Mouse (Mus musculus) forebrain, embryonic 16.5 days (tissue): Measurements from ENCODE around the gene Astn2. TPM values are rescaled to one million over a fixed set of nuclear protein-coding genes. Genes with fewer than 3 reads are reported as not detected.

ENCODE experiments used
- ATAC-seq: fragments of 200-750 bp; cut with Nextera tagmentation; 2 replicates; pipeline ENCODE4 v1.8.0; 2017; ENCODE audit warnings: mild to moderate bottlenecking, moderate library complexity
- H3K27ac ChIP-seq: fragments of 300-500 bp; sonication (generic); 2 replicates; pipeline ENCODE4 v1.5.1; 2014; ENCODE audit warnings: low read length, control low read depth
- H3K27me3 ChIP-seq: fragments of 300-500 bp; sonication (generic); replicated peaks from 2 replicates; pipeline ENCODE4 v1.6.1; 2014; ENCODE audit warnings: low read length; ENCODE audit not compliant: control insufficient read depth, insufficient read depth
- H3K36me3 ChIP-seq: fragments of 300-500 bp; sonication (generic); 2 replicates; pipeline ENCODE4 v1.6.1; 2014; ENCODE audit not compliant: control insufficient read depth, insufficient read depth
- H3K4me1 ChIP-seq: fragments of 300-500 bp; sonication (generic); replicated peaks from 2 replicates; pipeline ENCODE4 v1.6.1; 2014; ENCODE audit warnings: low read length; ENCODE audit not compliant: control insufficient read depth, insufficient read depth
- H3K4me2 ChIP-seq: fragments of 300-500 bp; sonication (generic); 2 replicates; pipeline ENCODE4 v1.6.1; 2014; ENCODE audit warnings: mild to moderate bottlenecking, low read length, control low read depth
- H3K4me3 ChIP-seq: fragments of 300-500 bp; sonication (generic); replicated peaks from 2 replicates; pipeline ENCODE4 v1.5.1; 2014; ENCODE audit warnings: mild to moderate bottlenecking, low read length, control low read depth
- H3K9ac ChIP-seq: fragments of 300-500 bp; sonication (generic); replicated peaks from 2 replicates; pipeline ENCODE4 v1.6.1; 2014; ENCODE audit warnings: low read depth, low read length, control low read depth
- H3K9me3 ChIP-seq: fragments of 300-500 bp; sonication (generic); 2 replicates; pipeline ENCODE4 v1.6.1; 2016; ENCODE audit warnings: low read length; ENCODE audit not compliant: control insufficient read depth
- WGBS: fragments of 180-500 bp; shearing (Covaris S2); extraction: QIAGEN DNeasy Blood & Tissue Kit; methylation state at CpG from one replicate; pipeline ENCODE4 v1.1.7; 2014; 5-methylcytosine and 5-hydroxymethylcytosine counted together
- polyA plus RNA-seq: library from polyadenylated mRNA; unstranded; fragments of >200 nt; fragmentation: Nextera tagmentation; extraction: Ambion mirVana; gene quantifications from 2 replicates; pipeline ENCODE4 v1.2.1, GENCODE M21; 2015

The Astn2 gene
- polyA plus RNA-seq, 1 experiment from 2014 or later, result 1.5 TPM

GRCm38 (mm10) chr4:66230735-66231134, 173.7 kb downstream of the Astn2 start:
- no peak overlapping the region for H3K4me3 ChIP-seq
- no peaks in the 10 kb centered on the region for H3K4me1 ChIP-seq
- no peaks in the 10 kb centered on the region for H3K9me3 ChIP-seq
- no peak overlapping the region for H3K27ac ChIP-seq
- H3K27me3 ChIP-seq, result no peaks in the 10 kb centered on the region
- 94% methylated on average over 4 of the region's 4 CpGs for WGBS
- no peak overlapping the region for H3K9ac ChIP-seq
- no peaks in the 10 kb centered on the region for H3K36me3 ChIP-seq
- H3K4me2 ChIP-seq, result no peak overlapping the region
- ATAC-seq, result no peak

GRCm38 (mm10) chr4:66222602-66223317, 181.7 kb downstream of the Astn2 start:
- no peak overlapping the region for H3K4me3 ChIP-seq
- no peak overlapping the region for H3K27ac ChIP-seq
- H3K9me3 ChIP-seq, result no peaks in the 10 kb centered on the region
- no peak overlapping the region for H3K9ac ChIP-seq
- WGBS, result 91% methylated on average over 9 of the region's 9 CpGs
- H3K27me3 ChIP-seq, result no peaks in the 10 kb centered on the region
- no peak for ATAC-seq
- H3K36me3 ChIP-seq, result no peaks in the 10 kb centered on the region
- no peaks in the 10 kb centered on the region for H3K4me1 ChIP-seq
- H3K4me2 ChIP-seq, result no peak overlapping the region

DNA sequence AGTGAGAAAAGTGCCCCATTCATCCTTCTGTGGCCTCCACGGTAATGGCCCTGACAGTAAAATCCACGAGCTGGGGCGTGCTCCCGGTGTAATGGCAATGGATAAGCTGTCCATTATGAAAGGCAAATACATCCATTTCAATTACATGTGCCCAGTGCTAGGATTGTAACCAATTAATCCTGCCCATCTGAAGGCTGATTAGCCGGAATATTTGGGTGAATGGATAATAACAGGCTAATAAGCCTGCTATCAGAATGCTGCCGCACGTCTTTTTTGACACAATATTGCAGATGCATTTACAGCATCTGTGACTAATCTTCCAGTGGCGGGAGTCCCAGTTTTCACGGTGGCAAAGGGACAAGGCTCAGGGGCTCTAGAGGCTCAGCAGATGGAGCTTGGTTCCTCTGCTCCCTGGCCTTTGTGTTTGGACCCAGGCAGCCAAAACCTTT, 189.2 kb downstream of the Astn2 start:
- Histone ChIP-seq H3K4me3 (no peak overlapping the region), H3K9ac (peak overlapping the region; percentile 15; the same call in 1 of the 2 replicates), H3K9me3 (no peaks in the 10 kb centered on the region), H3K4me2 (no peak overlapping the region), H3K36me3 (no peaks in the 10 kb centered on the region), H3K27ac (no peak overlapping the region), H3K4me1 (peaks cover 7% of the 10 kb centered on the region), H3K27me3 (no peaks in the 10 kb centered on the region)
- ATAC-seq, result peak; percentile 90
- 12% methylated on average over 9 of the region's 9 CpGs for WGBS

- ATAC-seq, result no peak
These were observed 214.8 kb downstream of the Astn2 start for GRCm38 (mm10) chr4:66189636-66190035.

DNA sequence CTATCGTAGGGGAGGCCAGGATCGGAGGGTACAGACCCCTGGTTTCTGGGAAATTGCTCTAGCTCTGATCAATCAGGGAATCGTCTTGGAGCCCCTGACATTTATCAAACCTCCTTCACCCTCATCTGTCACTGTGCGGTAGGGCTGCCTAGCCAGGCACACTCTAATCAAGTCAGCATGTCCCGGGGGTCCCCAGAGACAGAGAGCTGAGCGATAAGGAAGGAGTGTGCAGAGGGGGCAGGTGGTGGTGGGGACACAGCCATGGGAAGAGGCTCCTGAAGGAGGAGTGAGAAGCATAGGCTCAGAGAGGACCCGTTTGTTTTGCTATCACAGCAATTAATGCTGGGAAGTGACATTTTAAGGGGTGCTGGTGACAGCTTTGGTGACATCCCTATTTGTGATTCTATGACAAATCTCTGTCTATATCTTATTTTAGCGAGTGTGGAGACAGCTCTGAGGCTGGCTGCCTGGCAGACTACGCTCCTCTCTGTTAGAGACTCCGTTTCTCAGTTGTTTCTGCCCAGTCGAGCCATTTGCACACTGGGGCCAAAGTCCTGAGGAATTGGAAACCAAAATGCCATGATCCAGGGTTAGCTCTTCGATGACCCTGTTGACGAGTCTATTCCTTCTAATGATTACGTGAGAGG, 228.4 kb downstream of the Astn2 start:
- Histone ChIP-seq H3K9ac (no peak overlapping the region), H3K4me1 (no peaks in the 10 kb centered on the region), H3K27me3 (no peaks in the 10 kb centered on the region), H3K4me2 (no peak overlapping the region), H3K9me3 (no peaks in the 10 kb centered on the region), H3K4me3 (no peak overlapping the region), H3K27ac (no peak overlapping the region), H3K36me3 (no peaks in the 10 kb centered on the region)
- WGBS, result 70% methylated on average over 14 of the region's 14 CpGs
- 0 out of 2 replicates have a peak, but pooled peaks have one; percentile 28 for ATAC-seq

More at GRCm38 (mm10) chr4:66189636-66190035, 214.8 kb downstream of the Astn2 start:
- WGBS, result 91% methylated on average over 8 of the region's 8 CpGs
- Histone ChIP-seq H3K9me3 (peaks cover 4% of the 10 kb centered on the region; the same call in 1 of the 2 replicates), H3K4me1 (no peaks in the 10 kb centered on the region), H3K36me3 (no peaks in the 10 kb centered on the region), H3K27me3 (no peaks in the 10 kb centered on the region), H3K4me2 (no peak overlapping the region), H3K4me3 (no peak overlapping the region), H3K9ac (no peak overlapping the region), H3K27ac (no peak overlapping the region)

GRCm38 (mm10) chr4:66171583-66171982, 232.8 kb downstream of the Astn2 start:
- Histone ChIP-seq H3K4me3 (no peak overlapping the region), H3K27ac (no peak overlapping the region), H3K36me3 (no peaks in the 10 kb centered on the region), H3K4me1 (no peaks in the 10 kb centered on the region), H3K9me3 (no peaks in the 10 kb centered on the region), H3K27me3 (no peaks in the 10 kb centered on the region), H3K4me2 (no peak overlapping the region), H3K9ac (no peak overlapping the region)
- WGBS, result 57% methylated on average over 5 of the region's 5 CpGs
- 0 out of 2 replicates have a peak, but pooled peaks have one; percentile 31 for ATAC-seq

GRCm38 (mm10) chr4:66170787-66171186, 233.6 kb downstream of the Astn2 start:
- H3K36me3 ChIP-seq, result no peaks in the 10 kb centered on the region
- H3K4me2 ChIP-seq, result no peak overlapping the region
- 95% methylated on average over 3 of the region's 3 CpGs for WGBS
- ATAC-seq, result no peak
- H3K4me1 ChIP-seq, result no peaks in the 10 kb centered on the region
- H3K27me3 ChIP-seq, result no peaks in the 10 kb centered on the region
- H3K27ac ChIP-seq, result no peak overlapping the region
- H3K4me3 ChIP-seq, result no peak overlapping the region
- no peaks in the 10 kb centered on the region for H3K9me3 ChIP-seq
- H3K9ac ChIP-seq, result no peak overlapping the region

- Histone ChIP-seq H3K36me3 (no peaks in the 10 kb centered on the region), H3K27me3 (no peaks in the 10 kb centered on the region), H3K9me3 (no peaks in the 10 kb centered on the region), H3K4me2 (no peak overlapping the region), H3K9ac (no peak overlapping the region), H3K27ac (no peak overlapping the region), H3K4me3 (no peak overlapping the region), H3K4me1 (no peaks in the 10 kb centered on the region)
- ATAC-seq, result no peak
- 49% methylated on average over 2 of the region's 2 CpGs for WGBS
These were observed 234.9 kb downstream of the Astn2 start for GRCm38 (mm10) chr4:66169485-66169884.

GRCm38 (mm10) chr4:66158714-66159113, 245.7 kb downstream of the Astn2 start:
- Histone ChIP-seq H3K4me3 (no peak overlapping the region), H3K9ac (no peak overlapping the region), H3K36me3 (no peaks in the 10 kb centered on the region), H3K27ac (no peak overlapping the region), H3K9me3 (no peaks in the 10 kb centered on the region), H3K4me2 (no peak overlapping the region), H3K4me1 (no peaks in the 10 kb centered on the region), H3K27me3 (no peaks in the 10 kb centered on the region)
- WGBS, result 81% methylated on average over 3 of the region's 3 CpGs
- no peak for ATAC-seq
